ENCODE assay signal across 7 mouse cellular contexts in the genomic region with DNA sequence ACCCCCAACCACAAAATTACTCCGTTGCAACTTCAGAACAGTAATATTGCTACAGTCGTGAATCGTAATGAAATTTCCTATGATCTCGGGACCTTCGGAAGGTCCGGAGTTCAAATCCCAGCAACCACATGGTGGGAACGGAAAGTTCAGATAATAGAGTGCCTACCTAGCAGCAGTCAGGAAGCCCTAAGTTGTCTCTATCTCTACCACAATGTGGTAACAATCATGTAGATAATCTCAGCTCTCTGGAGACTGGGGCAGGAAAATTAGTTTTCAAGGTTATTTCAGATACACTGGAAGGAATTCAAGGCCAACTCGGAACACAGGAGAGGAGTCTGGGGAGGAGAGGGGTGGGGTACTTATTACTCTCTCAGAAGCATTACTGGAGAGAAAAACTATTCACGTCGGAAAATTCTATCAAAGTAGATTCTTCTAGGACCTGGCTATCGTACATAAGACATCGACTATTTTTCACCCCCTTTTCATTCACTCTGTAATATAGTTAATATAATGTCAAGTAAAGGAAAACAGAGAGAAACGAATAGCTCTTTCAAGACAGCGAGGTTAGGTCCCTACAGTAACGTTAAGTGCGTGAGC. TPM values are rescaled to one million over a fixed set of nuclear protein-coding genes. Genes with fewer than 3 reads are reported as not detected.
A peak's percentile ranks its signal among the peaks of the same experiment; 100 is the strongest.
DNase-seq lines count a peak whose midpoint lies in the region; ATAC-seq and TF ChIP-seq lines count a peak whose summit lies in the region.

No protein-coding gene starts in this region.

- WGBS in lung, postnatal 0 days: 29% methylated on average over 16 of the region's 16 CpGs
- WGBS in forebrain, embryonic 10.5 days: 45% methylated on average over 16 of the region's 16 CpGs
- 39% methylated on average over 16 of the region's 16 CpGs for WGBS in limb, embryonic 12.5 days
- 34% methylated on average over 16 of the region's 16 CpGs for WGBS in stomach, embryonic 15.5 days

- H3K4me2 ChIP-seq in lung, postnatal 0 days (replicated peaks; ENCODE audit: low read depth, low read length): peak overlapping the region; percentile 57
- peak overlapping the region; percentile 71 for H3K4me2 ChIP-seq in limb, embryonic 12.5 days
- H3K4me2 ChIP-seq in stomach, embryonic 15.5 days: peak overlapping the region; percentile 51

- ATAC-seq in lung, postnatal 0 days: no peak
- no peak for ATAC-seq in limb, embryonic 12.5 days (ENCODE audit: insufficient number of reproducible peaks, insufficient read depth, low FRiP score, low TSS enrichment, low read depth)
- no peak; the same call in 1 of the 2 replicates for ATAC-seq in stomach, embryonic 15.5 days (ENCODE audit: insufficient read depth, low FRiP score, low read depth)

- peak overlapping the region; percentile 99 for H3K27ac ChIP-seq in lung, postnatal 0 days (ENCODE audit: low read length)
- H3K27ac ChIP-seq in forebrain, embryonic 10.5 days: peak overlapping the region; percentile 96
- H3K27ac ChIP-seq in limb, embryonic 12.5 days: peak overlapping the region; percentile 96
- H3K27ac ChIP-seq in stomach, embryonic 15.5 days: peak overlapping the region; percentile 95

- no peak for TF ChIP-seq EP300 in lung, postnatal 0 days (IDR thresholded peaks at IDR 0.05)

- no peaks in the 10 kb centered on the region for H3K27me3 ChIP-seq in lung, postnatal 0 days (replicated peaks; ENCODE audit: insufficient read depth, low read length)
- H3K27me3 ChIP-seq in forebrain, embryonic 10.5 days (ENCODE audit: poor library complexity, severe bottlenecking): no peaks in the 10 kb centered on the region
- no peaks in the 10 kb centered on the region for H3K27me3 ChIP-seq in limb, embryonic 12.5 days
- no peaks in the 10 kb centered on the region for H3K27me3 ChIP-seq in stomach, embryonic 15.5 days (replicated peaks)

- peaks cover 6% of the 10 kb centered on the region; the same call in 1 of the 2 replicates for H3K4me1 ChIP-seq in lung, postnatal 0 days (ENCODE audit: insufficient read depth, low read depth, low read length)
- H3K4me1 ChIP-seq in forebrain, embryonic 10.5 days: peaks cover 22% of the 10 kb centered on the region
- peaks cover 18% of the 10 kb centered on the region for H3K4me1 ChIP-seq in limb, embryonic 12.5 days (replicated peaks)
- peaks cover 29% of the 10 kb centered on the region for H3K4me1 ChIP-seq in stomach, embryonic 15.5 days

- no peaks in the 10 kb centered on the region for H3K36me3 ChIP-seq in lung, postnatal 0 days (ENCODE audit: insufficient read depth, low read length)
- peaks cover 23% of the 10 kb centered on the region for H3K36me3 ChIP-seq in forebrain, embryonic 10.5 days (replicated peaks)
- H3K36me3 ChIP-seq in limb, embryonic 12.5 days: peaks cover 9% of the 10 kb centered on the region
- H3K36me3 ChIP-seq in stomach, embryonic 15.5 days: no peaks in the 10 kb centered on the region

- peak overlapping the region; percentile 89 for H3K4me3 ChIP-seq in lung, postnatal 0 days (ENCODE audit: low read depth, low read length)
- H3K4me3 ChIP-seq in forebrain, embryonic 10.5 days: peak overlapping the region; percentile 78
- peak overlapping the region; percentile 99 for H3K4me3 ChIP-seq in limb, embryonic 12.5 days (replicated peaks)
- H3K4me3 ChIP-seq in stomach, embryonic 15.5 days (replicated peaks): peak overlapping the region; percentile 83

- H3K9me3 ChIP-seq in lung, postnatal 0 days (ENCODE audit: low read length): no peaks in the 10 kb centered on the region
- H3K9me3 ChIP-seq in forebrain, embryonic 10.5 days: no peaks in the 10 kb centered on the region
- no peaks in the 10 kb centered on the region for H3K9me3 ChIP-seq in limb, embryonic 12.5 days
- no peaks in the 10 kb centered on the region for H3K9me3 ChIP-seq in stomach, embryonic 15.5 days

- TF ChIP-seq CTCF in lung, postnatal 0 days (IDR thresholded peaks at IDR 0.05): no peak

- H3K9ac ChIP-seq in lung, postnatal 0 days (replicated peaks; ENCODE audit: low read depth): peak overlapping the region; percentile 95; the same call in 1 of the 2 replicates
- H3K9ac ChIP-seq in limb, embryonic 12.5 days (replicated peaks): peak overlapping the region; percentile 99; the same call in 1 of the 2 replicates
- no peak overlapping the region for H3K9ac ChIP-seq in stomach, embryonic 15.5 days

- DNase-seq in lung, postnatal 0 days (ENCODE audit: low spot score): no peak
- DNase-seq in lung, postnatal 4 days: no peak
- no peak for DNase-seq in forebrain, embryonic 10.5 days (ENCODE audit: extremely low spot score, low spot score)
- DNase-seq in layer of hippocampus, adult 9-10 months (ENCODE audit: low spot score): no peak
- no peak for DNase-seq in urinary bladder, postnatal 4 days (ENCODE audit: low spot score in 2 of 2)

RNA-seq across cellular contexts. Expression of a gene that starts 0.5 kb away (rescaled TPM):
- 130 and 131 TPM in 2 replicates for polyA plus RNA-seq in lung, postnatal 0 days (2015; fragmentation: Nextera tagmentation; extraction: Ambion mirVana)
- 101 and 112 TPM in 2 replicates for polyA plus RNA-seq in forebrain, embryonic 10.5 days (2016; fragmentation: Nextera tagmentation; extraction: Ambion mirVana)
- polyA plus RNA-seq in limb, embryonic 12.5 days (2016; fragmentation: Nextera tagmentation; extraction: Ambion mirVana): 103 and 112 TPM in 2 replicates
- 93.5 and 98.9 TPM in 2 replicates for polyA plus RNA-seq in stomach, embryonic 15.5 days (2015; fragmentation: Nextera tagmentation; extraction: Ambion mirVana)

RNA-seq across cellular contexts. Expression of a gene that starts 23.5 kb away (rescaled TPM):
- polyA plus RNA-seq in lung, postnatal 0 days (2015; fragmentation: Nextera tagmentation; extraction: Ambion mirVana): 126 and 142 TPM in 2 replicates
- 208 and 210 TPM in 2 replicates for polyA plus RNA-seq in forebrain, embryonic 10.5 days (2016; fragmentation: Nextera tagmentation; extraction: Ambion mirVana)
- polyA plus RNA-seq in limb, embryonic 12.5 days (2016; fragmentation: Nextera tagmentation; extraction: Ambion mirVana): 213 TPM in 2 replicates
- polyA plus RNA-seq in stomach, embryonic 15.5 days (2015; fragmentation: Nextera tagmentation; extraction: Ambion mirVana): 197 and 205 TPM in 2 replicates

RNA-seq across cellular contexts. Expression of a gene that starts 49.1 kb away (rescaled TPM):
- not detected in 2 replicates for polyA plus RNA-seq in lung, postnatal 0 days (2015; fragmentation: Nextera tagmentation; extraction: Ambion mirVana)
- not detected in 2 replicates for polyA plus RNA-seq in forebrain, embryonic 10.5 days (2016; fragmentation: Nextera tagmentation; extraction: Ambion mirVana)
- polyA plus RNA-seq in limb, embryonic 12.5 days (2016; fragmentation: Nextera tagmentation; extraction: Ambion mirVana): not detected in 2 replicates
- polyA plus RNA-seq in stomach, embryonic 15.5 days (2015; fragmentation: Nextera tagmentation; extraction: Ambion mirVana): 12.0 and 12.6 TPM in 2 replicates

Comparison
In these comparisons a context has a peak if more than half of its experiments do, and no peak if none do; other contexts are left out.
1. RNA of a gene that starts 49.1 kb away (polyA plus RNA-seq): 12.0 to 12.6 TPM in stomach, embryonic 15.5 days; not detected in limb, embryonic 12.5 days, not detected in lung, postnatal 0 days and not detected in forebrain, embryonic 10.5 days; every median in the first group is over 10 times any median in the second.
2. Peak in every context shown above with its lines, with median percentiles within 50 percentile points of each other: H3K27ac ChIP-seq, H3K4me2 ChIP-seq and H3K4me3 ChIP-seq.